Mouse (Mus musculus): ENCODE measurements around the gene Tle6.
A peak's percentile ranks its signal among the peaks of the same experiment; 100 is the strongest.

The Tle6 gene

DNA sequence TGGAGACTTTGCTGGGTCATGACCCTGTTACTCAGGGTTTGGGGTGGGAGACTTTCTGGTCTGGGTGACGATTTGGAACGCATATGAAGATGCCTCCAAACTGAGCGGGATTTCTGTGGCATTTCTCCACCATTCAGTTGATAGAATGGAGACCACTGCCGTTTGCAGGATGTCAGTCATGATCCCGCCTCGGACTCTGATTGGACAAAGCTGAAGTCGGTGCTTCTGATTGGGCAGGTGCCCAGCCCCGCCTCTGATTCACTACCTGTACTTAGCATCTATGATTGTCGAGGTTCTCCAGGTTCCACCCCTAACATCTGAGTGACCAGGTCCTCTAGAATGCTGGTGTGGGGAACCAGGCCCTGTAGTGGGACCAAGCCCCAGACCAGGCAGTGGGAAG lies 19.9 kb upstream of the Tle6 start:
- DNase-seq, result no peak

DNA sequence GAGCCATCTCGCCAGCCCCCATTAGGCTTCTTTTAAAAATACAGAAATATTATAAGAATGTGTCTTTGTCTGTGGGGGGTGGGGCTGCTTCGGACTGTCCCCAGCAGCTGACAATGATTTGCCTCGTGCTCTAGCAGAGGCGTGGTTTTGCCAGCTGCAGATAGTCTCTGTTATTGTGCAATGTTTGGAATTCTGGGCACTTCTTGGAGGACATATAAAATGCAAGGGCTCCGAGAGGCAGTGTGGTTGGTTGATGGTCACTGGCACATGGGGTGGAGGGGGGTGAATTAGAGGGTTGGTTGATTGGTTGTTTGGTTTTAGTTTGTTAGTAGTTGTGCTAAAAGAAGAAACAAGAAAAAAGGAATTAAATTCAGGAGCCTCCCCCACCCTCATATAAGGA lies 19.1 kb upstream of the Tle6 start:
- DNase-seq, result no peak

DNA sequence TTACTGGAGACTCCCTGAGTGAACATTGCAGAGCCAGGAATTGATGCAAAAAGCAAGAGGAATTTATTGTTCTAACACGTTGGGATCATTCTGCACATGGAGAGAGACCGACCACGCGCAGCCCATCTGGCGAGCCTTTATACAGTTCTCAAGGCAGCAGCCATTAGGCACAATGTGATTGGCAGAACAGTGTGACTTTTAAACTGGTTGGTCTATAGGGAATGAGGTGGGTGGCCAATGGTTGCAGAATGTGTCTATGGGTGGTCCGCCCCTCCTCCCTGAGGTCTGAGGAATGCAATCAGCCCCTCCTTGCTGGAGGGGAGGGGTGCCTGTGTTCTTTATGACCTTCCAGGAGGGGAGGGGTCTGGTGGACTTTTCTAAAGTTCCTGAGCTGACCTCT lies 14.6 kb upstream of the Tle6 start:
- DNase-seq, result no peak

DNA sequence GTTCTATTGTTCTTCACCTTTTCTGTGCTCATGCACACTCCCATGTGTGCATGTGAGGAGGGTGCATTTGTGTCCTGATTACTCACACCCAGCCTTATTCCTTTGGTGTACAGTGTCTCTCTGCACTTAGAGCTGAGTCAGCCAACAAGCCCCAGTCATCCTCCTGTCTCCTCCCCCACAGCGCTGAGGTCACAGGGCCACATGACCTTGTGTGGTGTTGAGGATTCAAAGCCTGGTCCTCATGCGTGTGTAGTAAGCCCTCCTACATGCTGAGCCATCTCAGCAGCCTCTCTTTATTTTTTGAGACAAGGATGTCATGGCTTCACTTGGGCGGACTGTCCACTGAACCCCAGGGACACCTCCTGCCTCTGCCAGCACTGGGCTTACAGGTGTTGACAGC lies 11.9 kb upstream of the Tle6 start:
- no peak for DNase-seq

DNA sequence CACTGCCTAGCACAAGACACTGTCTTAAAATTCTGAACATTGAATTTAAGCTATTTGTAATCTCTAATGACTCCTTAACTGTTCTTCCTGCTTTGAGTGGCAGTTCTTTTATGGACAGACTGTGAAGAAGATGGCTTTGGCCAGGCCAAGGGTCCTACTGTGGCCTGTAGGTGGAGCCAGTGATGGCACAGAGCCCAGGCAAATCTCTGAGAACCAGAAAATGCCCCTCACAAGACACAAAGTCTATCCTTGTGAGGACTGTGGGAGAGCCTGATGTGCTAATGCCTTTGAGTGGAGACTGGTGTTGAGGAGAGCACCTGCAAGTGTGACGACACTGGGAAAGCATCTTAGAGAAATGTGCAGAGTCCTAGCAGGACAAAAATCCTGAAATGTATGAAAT lies 7.4 kb upstream of the Tle6 start:
- DNase-seq, result no peak

DNA sequence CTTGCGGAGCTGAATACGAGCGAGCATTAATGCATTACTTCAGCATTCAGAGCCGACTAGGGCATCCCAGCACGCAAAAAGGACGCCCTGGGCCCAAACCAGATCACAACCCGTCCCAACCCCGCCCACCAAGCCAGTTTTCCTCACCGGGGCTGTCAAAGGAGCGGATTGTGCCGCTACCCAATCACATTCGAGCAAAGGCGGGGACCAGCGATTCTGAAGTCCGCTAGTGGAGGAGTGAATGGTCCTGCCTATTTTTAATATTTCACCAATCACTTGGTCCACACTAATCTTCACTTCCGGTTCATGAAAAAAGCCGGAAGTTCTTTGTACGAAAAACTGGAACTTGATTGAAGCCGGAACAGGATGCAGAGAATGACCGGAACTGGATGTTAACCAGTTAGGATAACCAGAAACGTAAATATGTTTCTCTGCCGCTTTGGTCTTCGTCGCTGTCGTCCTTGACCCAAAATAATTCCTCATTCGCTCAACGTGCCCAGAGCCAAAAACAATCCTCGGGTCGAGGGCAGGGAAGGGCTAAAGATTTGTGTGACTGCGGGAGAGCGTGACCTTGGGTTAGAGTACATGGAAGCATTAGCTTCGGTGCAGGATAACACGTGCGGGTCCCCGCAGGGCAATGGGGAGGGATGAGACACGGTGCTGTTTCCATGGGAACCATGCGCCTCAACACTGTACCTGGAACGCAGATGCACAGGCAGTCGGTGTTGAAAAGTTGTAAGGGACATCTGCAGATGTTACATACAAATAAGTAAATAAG lies 5.3 kb upstream of the Tle6 start, which contains the start of gene BC025920:
TSS of gene BC025920 (plus strand) at position 297 of the 778 bp plus-strand sequence.
- DNase-seq, result peak; percentile 84

DNA sequence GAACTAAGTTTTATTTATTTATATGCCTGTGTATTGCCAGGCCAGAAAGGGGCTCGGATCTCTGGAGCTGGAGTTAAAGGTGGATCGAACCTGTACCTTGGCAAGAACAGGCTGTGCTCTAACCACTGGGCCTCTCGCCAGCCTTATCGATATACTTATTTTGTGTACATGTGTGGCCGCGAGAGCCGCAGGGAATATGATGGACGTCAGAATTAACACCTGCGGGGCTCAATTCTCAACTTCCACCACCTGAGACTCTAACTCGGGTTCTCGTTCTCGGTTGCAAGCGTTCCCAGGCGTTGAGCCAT lies 4.7 kb upstream of the Tle6 start:
- peak; percentile 38 for DNase-seq

DNA sequence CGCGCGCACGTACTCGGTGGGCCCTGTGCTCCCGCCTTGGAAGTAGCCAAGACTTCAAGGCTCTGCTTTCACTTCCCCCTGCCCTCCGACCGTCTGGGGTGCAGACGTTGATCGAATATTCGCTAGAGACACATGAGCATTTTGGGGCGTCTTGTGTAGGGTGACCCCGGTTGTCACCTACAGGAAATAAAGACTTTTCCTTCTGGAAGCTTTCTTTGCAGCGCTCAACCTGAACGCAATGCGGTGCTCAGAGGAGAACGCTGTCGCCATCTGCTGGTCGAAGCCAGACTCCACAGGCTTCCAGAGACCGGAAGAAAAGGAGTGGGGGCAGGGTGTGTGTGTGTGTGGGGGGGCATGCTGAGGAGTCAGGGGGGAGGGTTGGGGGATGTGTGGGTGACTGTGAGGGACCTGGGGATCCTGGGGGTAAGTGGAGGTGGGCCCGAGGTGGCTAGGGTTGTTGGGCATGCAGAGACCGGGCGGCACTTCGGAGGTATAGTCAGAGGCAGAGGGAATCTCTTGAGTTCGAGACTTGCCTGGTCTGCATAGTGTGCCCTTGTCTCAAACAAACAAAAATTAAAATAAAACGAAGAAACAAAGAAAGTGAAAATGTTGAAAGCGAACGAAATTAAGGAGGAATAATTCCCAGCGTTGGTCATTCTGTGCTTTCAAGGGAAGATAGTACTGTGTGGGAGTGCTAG lies 4.2 kb upstream of the Tle6 start:
- DNase-seq, result peak; percentile 91

DNA sequence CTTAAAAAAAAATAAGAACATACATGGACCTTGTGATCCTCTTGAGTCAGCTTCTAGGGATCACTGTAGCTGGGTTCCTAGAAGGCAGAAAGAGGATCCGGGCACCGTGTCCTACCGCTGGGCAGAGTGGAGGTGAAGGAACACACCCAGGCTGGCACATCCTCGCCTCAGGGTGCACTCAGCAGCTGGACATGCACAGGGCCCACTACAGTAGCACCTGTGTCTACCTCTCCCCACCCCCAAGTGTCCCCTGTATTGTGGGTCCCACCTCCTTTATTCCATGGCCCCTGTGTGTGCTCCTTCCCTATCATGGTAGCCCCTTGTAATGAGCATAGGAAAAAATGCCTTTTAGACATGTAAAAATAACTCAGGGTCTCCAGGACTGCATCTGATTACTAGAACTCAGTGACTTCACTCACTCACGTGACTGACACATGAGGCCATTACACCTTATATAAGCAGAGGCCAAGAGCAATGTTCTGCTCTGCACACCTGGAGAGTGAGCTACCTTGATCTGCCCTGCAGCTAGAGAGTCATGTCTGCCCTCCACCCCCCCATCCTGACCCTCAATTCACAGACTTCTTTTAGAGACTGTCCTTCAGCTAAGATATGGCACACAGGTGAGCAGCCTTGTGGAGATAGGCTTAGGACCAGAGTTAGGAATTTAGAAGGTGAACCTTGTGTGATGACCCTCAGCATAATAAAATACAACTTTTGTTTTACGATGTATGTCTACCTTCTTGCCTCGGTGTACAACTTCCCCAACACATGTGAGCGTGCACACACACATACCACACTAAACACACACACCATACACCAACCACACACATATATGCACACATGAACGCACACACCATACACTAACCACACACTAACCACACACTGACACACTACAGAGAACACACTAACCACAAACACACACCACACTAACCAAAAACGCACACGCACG lies 3.4 kb upstream of the Tle6 start:
- DNase-seq, result no peak

DNA sequence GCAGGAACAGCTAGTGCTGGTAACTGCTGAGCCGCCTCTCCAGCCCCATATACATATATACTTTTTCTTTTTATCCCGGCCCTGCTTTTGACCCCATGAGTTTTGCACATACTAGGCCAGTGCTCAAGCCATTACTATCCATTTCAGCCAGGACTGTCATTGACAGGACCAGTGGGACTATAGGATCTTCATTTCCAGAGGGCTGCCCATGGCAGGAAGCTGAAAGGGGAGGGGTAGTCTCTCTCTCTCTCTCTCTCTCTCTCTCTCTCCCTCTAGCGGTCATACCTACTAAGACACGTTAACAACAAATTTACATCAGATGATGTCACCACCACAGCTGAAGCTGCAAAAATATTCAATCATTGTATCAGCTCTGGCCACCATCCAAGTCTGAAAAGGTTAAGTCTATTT lies 1.9 kb upstream of the Tle6 start:
- DNase-seq, result peak; percentile 69

DNA sequence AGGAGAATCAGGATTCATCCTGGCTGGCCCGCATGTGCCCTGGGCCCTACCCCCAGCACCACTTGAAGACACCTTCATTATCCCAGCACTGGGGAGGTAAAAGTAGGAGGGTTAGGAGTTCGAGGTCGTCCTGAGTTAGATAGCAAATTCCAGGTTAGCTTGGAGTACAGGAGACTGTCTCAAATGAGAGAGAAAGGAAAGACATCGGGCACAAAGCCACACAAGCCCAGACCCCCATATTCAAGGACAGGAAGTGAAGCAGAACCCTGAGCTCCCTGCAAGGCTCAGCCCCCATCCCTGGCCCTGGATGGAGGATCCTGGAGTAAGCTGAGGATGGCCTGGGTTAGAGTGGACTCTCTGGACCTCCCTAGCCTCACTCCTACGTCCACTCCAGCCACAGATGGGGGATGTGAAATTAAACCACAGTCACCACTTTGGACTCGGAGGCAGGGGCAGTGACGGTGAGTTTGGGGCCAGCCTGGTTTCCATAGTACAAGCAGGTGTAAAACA lies 578 bp upstream of the Tle6 start:
- no peak for DNase-seq

DNA sequence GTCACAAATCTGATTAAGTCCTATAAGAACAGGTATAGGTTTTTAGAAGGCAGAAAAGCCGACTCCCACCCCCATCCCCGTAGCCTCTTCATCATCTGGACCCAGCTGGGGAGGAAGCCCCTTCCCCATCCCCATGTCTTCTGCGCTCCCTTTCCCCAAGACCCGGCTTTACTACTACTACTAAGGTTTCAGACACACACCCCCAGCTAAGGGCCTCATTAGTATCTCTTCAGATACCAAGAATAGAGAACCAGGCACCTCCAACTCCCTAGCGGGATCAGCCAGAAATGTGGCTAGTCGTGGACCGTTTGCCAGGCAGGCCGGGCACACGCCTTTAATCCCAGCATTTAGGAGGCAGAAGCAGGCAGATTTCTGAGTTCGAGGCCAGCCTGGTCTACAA lies 777 bp downstream of the Tle6 start:
- DNase-seq, result no peak

DNA sequence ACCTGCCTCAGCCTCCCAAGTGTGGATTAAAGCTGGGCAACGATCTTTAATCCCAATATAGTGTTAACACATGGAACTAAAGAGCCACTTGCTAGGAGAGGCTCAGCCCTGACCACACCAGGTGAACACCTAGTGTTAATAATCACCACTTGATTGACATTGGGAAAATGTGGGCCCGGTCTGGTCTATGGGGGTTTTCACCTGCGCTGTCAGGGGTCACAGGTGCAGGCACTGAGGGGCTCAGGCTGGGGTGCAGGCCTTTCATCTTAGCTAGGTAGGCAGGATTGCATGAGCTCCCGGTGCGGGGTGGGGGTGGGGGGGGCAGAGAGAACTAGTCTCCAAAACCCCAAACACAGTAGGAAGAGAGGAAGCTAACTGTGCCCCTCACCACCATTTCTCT lies 1.2 kb downstream of the Tle6 start:
- DNase-seq, result peak; percentile 56

DNA sequence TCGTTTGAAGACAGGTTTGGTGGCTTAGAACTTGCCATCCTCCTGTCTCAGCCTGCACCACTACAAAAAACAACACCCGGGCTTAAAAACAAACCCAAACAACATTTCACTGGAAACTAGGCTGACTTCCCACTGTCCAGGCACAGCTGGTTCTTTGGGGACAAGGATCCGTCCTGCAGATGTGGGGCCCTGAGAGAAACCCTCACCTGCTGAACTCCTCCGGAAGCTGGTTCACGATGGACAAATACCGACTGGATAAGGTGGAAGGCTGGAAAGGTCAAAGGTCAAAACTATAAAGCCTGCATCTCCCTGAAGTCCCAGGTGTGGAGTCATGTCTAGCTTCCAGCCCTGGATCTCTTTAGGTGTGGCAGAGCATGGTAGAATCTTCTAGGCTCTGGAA lies 2.0 kb downstream of the Tle6 start:
- DNase-seq, result no peak

DNA sequence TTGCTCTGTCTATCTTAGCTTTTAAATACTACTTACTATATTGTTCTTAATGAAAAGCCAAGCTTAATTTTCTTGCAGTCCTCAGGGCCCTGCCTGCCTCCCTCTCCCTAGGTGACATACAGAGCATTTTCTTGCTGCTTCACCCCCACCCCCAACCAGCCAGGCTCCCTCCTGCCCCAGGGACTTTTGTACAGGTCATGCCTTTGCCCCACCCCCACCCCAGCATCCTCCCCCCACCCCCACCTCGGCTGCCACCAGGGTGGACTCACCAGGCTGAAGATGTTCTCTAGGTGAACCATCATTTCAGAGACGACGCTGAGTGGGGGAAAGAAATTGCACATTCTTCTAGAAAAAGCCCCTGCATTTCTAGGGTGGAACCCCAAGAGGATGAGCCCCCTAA lies 2.5 kb downstream of the Tle6 start:
- DNase-seq, result no peak

DNA sequence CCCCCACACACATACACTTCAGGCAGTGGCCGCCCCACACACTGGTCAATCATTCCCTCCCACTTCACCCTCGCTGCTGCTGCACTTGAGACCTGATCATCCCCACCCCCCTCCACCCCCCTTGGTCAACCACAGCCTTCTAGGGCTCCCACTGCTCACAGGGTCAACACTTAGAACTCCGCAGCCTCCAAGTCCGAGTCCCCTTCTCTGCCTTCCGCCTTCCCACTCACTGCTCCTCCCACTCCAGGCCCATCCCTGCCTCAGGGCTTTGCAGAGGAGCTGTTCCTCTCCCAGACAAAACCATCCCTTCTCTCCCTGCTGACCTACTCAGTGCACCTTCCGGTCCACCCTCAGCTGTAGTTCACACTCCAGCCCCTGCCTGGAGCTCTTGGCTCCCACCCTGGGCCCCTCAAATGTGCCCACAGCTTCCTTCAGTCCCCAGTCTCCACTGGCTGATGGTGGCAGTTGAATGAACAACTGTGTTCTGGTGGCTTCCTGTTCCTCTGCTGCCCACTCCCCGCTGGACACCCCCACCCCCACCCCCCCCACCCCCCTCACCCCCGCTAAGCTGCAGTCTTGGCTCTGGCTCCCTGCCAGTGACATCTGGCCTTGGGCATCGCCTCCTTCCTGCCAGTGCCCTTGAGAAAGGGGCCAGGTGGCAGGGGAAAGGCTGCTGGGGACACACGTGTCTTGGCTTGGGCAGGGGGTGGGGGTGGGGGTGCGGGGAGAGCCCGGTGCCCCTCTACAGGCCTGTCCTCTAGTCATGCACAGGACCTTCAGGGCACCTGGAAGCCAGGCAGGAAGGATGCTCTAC lies 3.5 kb downstream of the Tle6 start:
- DNase-seq, result peak; percentile 65

DNA sequence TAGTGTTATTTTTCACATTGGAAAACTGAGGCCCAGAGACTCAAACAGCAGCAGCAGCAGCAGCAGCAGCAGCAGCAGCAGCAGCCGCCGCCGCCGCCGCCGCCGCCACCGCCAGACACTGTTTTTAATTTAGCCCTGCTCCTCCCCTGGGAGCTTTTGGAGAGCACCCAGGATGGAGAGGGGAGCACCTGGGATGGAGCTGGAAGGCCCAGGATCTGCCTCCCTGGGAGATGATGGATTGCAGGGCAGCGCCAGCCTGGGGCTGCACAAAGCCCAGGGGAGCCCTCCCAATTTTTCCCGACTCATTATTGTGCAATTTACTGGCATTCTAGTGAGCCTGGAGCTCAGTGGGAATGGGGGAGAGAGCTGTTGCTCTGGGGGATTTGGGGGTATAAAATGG lies 4.3 kb downstream of the Tle6 start:
- DNase-seq, result no peak

DNA sequence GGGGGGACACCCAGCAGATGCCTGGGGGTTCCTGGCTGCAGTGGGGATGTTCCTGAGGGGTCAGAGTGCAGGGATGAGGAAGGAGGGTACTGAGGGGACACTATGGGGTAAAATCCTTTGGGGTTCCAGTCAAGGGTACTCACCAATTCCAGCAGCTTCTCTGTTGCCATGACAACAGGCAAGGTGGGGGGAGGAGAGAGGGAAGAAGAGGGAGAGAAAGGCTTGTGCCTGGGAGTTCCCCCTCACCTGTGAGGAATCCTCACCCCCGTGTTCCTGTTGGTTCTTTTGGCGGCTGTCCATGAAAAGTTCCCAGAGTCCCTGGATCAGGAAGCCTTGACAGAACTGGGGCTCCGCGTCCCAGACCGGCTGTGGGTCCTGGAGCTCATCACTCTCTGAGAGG lies 5.3 kb downstream of the Tle6 start:
- no peak for DNase-seq

DNA sequence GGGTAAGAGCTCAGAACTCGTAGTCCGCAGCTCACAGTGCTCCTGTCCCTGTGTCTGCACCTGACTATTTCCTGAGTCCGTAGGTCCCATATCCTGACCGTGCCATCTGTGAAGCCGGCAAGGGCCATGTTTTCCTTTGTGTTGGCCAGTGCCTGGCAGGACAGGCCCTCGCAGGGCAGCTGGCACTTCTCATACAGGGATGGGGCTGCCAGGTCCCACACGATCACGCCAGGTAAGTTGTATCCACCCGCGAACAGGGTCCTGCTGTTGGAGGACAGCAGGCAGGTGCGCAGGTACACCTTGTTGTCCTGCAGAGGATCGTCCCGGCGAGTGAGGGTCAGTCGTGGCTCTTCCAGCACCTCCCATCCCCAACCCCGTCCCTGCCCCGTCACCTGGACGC lies 6.9 kb downstream of the Tle6 start:
- DNase-seq, result no peak

DNA sequence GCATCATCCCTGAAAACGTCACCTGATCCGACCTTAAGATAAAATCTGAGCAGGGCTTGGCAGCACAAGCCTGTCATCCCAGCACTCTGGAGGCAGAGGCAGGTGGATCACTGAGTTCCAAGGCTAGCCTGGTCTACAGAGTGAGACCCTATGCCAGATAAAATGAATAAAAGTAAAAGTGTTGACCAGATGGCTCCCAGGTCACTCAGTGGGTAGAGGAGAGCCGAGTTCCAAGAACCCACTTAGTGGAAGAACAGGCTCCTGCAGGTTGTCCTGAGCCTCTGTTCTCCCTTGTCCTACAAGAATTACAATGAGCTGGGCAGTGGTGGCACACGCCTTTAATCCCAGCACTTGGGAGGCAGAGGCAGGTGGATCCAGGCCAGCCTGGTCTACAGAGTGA lies 7.7 kb downstream of the Tle6 start:
- no peak for DNase-seq

DNA sequence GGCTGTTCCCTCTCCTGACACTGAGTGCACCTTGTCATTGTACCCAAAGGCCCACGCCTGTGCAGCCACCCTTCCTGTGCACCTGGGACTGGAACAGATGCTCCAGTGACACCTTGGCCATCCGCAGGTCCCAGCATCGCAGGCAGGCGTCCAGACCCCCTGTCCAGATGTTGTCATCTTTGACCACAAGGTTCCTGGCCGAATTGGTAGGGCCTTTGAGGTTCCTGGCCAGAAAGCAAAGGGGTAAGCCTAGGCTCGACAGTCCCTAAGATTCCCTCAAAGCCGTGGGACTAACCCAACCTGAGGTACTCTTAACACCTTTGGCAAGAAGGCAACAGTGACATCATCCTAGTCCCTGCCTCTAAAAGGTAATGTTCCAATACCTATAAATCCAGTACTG lies 8.2 kb downstream of the Tle6 start:
- no peak for DNase-seq

DNA sequence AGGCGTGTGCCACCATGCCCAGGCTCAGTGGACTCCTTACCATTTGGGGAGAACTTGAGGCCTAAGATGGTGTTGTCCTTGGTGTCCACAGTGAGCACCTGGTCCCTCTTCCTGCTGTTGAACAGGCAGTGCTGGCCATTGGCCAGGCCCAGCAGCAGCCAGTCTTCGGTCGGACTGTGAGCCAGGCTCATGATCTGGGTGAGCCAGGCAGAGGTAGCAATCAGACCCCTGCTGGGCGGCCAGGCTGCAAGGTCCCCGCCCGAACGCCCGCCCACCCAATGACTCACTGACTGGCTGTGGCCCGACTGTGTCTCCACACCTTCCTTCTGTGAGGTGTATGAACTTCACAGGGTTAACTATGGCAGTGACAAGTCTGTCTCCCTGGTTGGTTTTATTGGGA lies 9.0 kb downstream of the Tle6 start:
- DNase-seq, result no peak

DNA sequence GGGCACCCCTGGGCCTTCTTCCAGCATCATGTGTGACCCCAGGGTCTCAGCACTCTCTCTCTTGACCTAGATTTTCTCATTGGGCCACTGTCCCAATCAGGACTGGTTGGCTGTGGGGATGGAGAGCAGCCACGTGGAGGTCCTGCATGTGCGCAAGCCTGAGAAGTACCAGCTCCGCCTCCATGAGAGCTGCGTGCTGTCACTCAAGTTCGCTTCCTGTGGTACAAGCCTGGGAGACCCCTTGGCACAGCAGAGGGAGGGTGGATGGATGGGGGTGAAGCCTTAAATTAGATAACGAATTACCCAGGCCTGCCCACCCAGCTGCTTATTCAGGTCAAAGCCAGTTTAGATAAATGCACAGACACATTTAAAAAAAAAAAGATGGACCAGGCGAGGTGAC lies 12.1 kb downstream of the Tle6 start:
- peak; percentile 2 for DNase-seq

All from thymus, postnatal 14 days (tissue).